Mouse (Mus musculus) gastrocnemius, adult 2 months (tissue): Measurements from ENCODE around the gene H2-Ob. TPM values are rescaled to one million over a fixed set of nuclear protein-coding genes. Genes with fewer than 3 reads are reported as not detected.
A peak's percentile ranks its signal among the peaks of the same experiment; 100 is the strongest.
"Not testable (repeated sequence)": the region's sequence is repeated elsewhere in the genome, so short reads cannot be mapped to it uniquely, and the experiment has no call there.

ENCODE experiments used
- DNase-seq: peaks from one replicate; pipeline ENCODE4 v3.0.0; 2022
- H3K27ac ChIP-seq: fragments of 200-600 bp; 2 replicates; pipeline ENCODE4 v1.8.1; 2022; ENCODE audit warnings: mild to moderate bottlenecking
- H3K4me3 ChIP-seq: fragments of 200-600 bp; 2 replicates; pipeline ENCODE4 v1.8.1; 2022; ENCODE audit warnings: mild to moderate bottlenecking, moderate library complexity
- CTCF ChIP-seq: fragments of 200-600 bp; IDR thresholded peaks from 2 replicates; pipeline ENCODE4 v1.8.1; 2022; ENCODE audit warnings: antibody characterized with exemption, mild to moderate bottlenecking, moderate library complexity
- intact Hi-C: fragments of 180-260 bp; cut with DNase I; formaldehyde crosslinking; loops from one replicate; pipeline ENCODE4 v1.15.1; 2025
- total RNA-seq, 2 experiments: library from RNA; stranded (reverse); gene quantifications; 2 replicates each; pipeline ENCODE4 v1.2.3; 2021

The H2-Ob gene
- total RNA-seq, 2 experiments from 2014 or later = 0.11 TPM; not detected in 1

- Histone ChIP-seq H3K27ac (no peak overlapping the region), H3K4me3 (no peak overlapping the region)
- intact Hi-C loops = no loop called here
- no peak for TF ChIP-seq CTCF
- no peak for DNase-seq
Observed at GRCm38 (mm10) chr17:34211746-34212365, 26.8 kb upstream of the H2-Ob start.

GRCm38 (mm10) chr17:34213936-34214335, 24.8 kb upstream of the H2-Ob start:
- intact Hi-C loops = no loop called here
- Histone ChIP-seq H3K27ac (no peak overlapping the region), H3K4me3 (no peak overlapping the region)
- no peak for TF ChIP-seq CTCF
- no peak for DNase-seq

- TF ChIP-seq CTCF = no peak
- no peak for DNase-seq
- Histone ChIP-seq H3K4me3 (no peak overlapping the region), H3K27ac (no peak overlapping the region)
- intact Hi-C loops = loop anchor here (5.0 kb wide), 1 partner anchor 43 kb away; no protein-coding TSS in a partner anchor
Observed at GRCm38 (mm10) chr17:34215176-34215575, 23.5 kb upstream of the H2-Ob start.

- Histone ChIP-seq H3K4me3 (no peak overlapping the region), H3K27ac (no peak overlapping the region)
- DNase-seq = no peak
- no peak for TF ChIP-seq CTCF
- intact Hi-C loops = loop anchor here (5.0 kb wide), 1 partner anchor 45 kb away; no protein-coding TSS in a partner anchor
Observed at GRCm38 (mm10) chr17:34217216-34217928, 21.3 kb upstream of the H2-Ob start.

- Histone ChIP-seq H3K4me3 (peak overlapping the region; percentile 62), H3K27ac (peak overlapping the region; percentile 71)
- no peak for DNase-seq
- intact Hi-C loops = loop anchor here (5.0 kb wide), 1 partner anchor 46 kb away; no protein-coding TSS in a partner anchor
- no peak for TF ChIP-seq CTCF
Observed at GRCm38 (mm10) chr17:34217986-34218385, 20.7 kb upstream of the H2-Ob start.

GRCm38 (mm10) chr17:34218675-34219074, 20.0 kb upstream of the H2-Ob start:
- H3K4me3 ChIP-seq = peak overlapping the region; percentile 62
- intact Hi-C loops = loop anchor here (5.0 kb wide), 1 partner anchor 46 kb away; no protein-coding TSS in a partner anchor

GRCm38 (mm10) chr17:34219096-34219495, 19.6 kb upstream of the H2-Ob start:
- TF ChIP-seq CTCF = peak; percentile 70
- intact Hi-C loops = loop anchor here (5.0 kb wide), 1 partner anchor 47 kb away; no protein-coding TSS in a partner anchor
- peak; percentile 73 for DNase-seq
- peak overlapping the region; percentile 62 for H3K4me3 ChIP-seq
- H3K27ac ChIP-seq = peak overlapping the region; percentile 71

More at GRCm38 (mm10) chr17:34218675-34219074, 20.0 kb upstream of the H2-Ob start:
- peak; percentile 87 for DNase-seq
- H3K27ac ChIP-seq = peak overlapping the region; percentile 71
- TF ChIP-seq CTCF = no peak

GRCm38 (mm10) chr17:34219801-34220200, 18.9 kb upstream of the H2-Ob start:
- DNase-seq, H3K27ac ChIP-seq, H3K4me3 ChIP-seq: not testable (repeated sequence)
- intact Hi-C loops = loop anchor here (5.0 kb wide), 1 partner anchor 48 kb away; no protein-coding TSS in a partner anchor

- H3K27ac ChIP-seq, DNase-seq, H3K4me3 ChIP-seq, intact Hi-C loops: not testable (repeated sequence)
Observed at GRCm38 (mm10) chr17:34220401-34220800, 18.3 kb upstream of the H2-Ob start.

- Histone ChIP-seq H3K27ac (no peak overlapping the region), H3K4me3 (no peak overlapping the region)
- no peak for TF ChIP-seq CTCF
- DNase-seq = no peak
- intact Hi-C loops = no loop called here
Observed at GRCm38 (mm10) chr17:34224816-34225215, 13.9 kb upstream of the H2-Ob start.

- Histone ChIP-seq H3K27ac (no peak overlapping the region), H3K4me3 (no peak overlapping the region)
- intact Hi-C loops = no loop called here
- DNase-seq = no peak
- TF ChIP-seq CTCF = no peak
Observed at GRCm38 (mm10) chr17:34225426-34225825, 13.3 kb upstream of the H2-Ob start.

GRCm38 (mm10) chr17:34225911-34226310, 12.8 kb upstream of the H2-Ob start:
- H3K4me3 ChIP-seq, H3K27ac ChIP-seq, DNase-seq, intact Hi-C loops: not testable (repeated sequence)

GRCm38 (mm10) chr17:34230971-34231370, 7.7 kb upstream of the H2-Ob start:
- intact Hi-C loops = loop anchor here (10.0 kb wide), 1 partner anchor 126 kb away; no protein-coding TSS in a partner anchor
- H3K4me3 ChIP-seq, DNase-seq, H3K27ac ChIP-seq: not testable (repeated sequence)

GRCm38 (mm10) chr17:34232021-34232420, 6.7 kb upstream of the H2-Ob start:
- intact Hi-C loops = loop anchor here (10.0 kb wide), 1 partner anchor 127 kb away; no protein-coding TSS in a partner anchor
- DNase-seq, H3K4me3 ChIP-seq, H3K27ac ChIP-seq: not testable (repeated sequence)
